Mouse (Mus musculus) B cell, adult 2 months (primary cell): ENCODE measurements at regions not wholly inside any gene's neighbourhood (a gene's known extent, or its start where the extent isn't known, plus 50 kb on each side); places are given as distances from the start of the nearest gene placed in this dataset.

Experiments used
- DNase-seq, 2 experiments: peaks; one replicate each; pipeline ENCODE4 v3.0.0; 2022

DNA sequence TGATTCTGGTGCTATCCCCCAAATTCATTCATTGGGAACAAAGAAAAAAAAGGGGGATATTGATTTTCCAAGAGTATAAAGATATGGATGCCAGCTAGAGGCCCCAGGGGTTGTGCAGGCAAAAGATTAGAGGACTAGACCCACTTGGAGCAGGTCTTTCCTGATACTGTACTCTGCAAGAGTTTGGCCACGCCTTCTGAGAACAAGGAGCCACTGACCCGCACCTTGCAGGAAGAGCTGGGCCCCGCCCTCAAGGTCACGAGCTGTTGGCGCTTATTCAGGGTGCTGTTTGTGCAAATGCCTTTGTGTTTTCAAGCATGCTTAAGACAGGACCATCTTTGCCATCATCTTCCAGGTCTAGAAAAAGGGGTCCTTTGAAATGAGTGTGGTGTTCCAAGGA, 54.5 kb upstream of the Slc7a1 start:
- DNase-seq: no peak

DNA sequence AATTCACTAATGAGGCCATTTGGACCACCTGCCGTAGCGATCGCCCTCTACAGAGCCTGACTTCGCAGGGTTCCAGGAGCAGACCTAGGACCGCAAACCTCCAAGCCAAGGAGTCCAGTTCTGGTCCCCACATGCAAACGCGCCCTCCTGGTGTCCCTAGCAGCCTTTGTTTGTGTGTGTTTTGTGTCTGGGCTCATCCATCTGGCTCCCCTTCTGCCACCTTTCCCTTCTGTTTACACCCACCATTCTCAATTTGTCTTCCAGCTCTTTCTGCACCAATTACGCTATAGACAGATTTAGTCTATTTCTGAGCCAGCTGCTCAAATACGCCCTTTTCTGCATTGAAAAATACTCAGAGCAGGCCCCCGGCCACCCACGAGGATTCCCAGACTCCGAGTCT, 54.1 kb upstream of the Slc7a1 start:
- DNase-seq: no peak

DNA sequence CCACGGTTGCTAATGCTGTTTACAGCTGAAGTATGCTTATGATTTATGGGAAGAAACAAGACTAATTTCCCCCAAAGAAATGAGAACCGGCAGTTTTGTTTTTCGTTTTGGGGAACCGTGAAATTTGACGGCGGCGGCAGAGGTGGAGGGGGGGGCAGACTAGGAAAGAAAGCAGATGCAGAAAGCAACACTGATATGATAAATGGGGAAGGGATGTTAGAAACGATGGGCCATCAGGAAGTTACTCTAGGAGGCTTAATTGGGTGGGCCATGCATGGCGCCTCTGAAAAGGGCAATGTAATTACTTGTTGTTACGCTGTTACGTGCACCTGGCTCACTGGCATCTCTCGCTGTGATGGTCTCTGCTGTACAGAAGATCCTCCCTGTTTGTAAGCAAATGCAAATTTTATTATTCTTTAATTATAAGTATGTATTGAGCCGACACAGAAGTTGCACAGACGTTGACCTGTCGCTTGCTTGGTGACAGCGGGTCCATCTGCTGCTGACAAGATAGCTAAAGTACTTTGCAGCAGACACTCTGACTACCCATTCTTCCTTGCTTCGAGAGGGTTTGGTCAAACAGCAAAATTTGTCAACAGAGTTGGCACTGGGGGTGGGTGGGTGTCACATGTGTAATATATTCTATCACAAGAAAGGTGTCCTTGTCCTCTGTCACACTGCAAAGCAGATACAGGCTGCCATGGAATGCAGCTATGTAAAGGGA, 53.4 kb upstream of the Slc7a1 start:
- no peak for DNase-seq

DNA sequence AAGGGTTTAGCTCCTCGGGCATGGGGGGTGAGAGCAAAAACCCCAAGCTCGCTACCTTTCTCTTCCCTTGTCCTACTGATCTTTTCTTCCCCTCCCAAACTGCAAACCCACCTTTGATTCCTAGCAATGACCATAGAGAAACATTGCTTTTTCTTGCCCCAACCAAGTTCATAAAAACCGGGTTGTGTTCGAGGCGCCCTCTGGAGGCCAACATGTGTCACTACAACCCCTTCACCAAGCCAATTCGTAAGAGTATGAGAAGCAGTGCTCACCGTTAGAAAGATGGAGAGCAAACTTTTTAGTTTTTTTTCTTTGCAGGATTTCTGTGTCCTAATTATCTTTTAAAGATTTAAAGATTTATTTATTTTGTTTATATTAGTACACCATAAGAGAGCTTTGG, 52.1 kb upstream of the Slc7a1 start:
- DNase-seq: peak; percentile 80 to 82

DNA sequence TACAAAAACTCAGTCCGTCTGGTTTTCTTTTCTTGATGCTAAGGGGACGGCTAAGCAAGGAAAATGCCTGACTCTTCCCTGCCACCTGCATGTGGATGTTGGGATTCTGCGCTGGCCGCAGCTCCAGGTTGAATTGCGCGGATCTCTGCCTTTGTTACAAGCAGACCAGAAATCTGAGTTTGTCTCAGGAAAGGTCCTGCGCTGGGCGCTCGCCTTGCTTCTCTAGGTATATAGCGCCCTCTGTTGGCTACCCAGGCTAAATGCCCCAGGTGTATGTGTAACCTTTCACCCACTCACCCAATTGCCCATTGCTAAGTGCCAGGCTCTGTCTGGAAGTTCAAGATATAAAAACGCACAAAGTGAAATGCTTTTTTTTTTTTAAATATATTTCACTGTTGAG, 51.2 kb upstream of the Slc7a1 start:
- peak; percentile 80 to 82 for DNase-seq
